Mouse (Mus musculus) cerebellum, postnatal 4 days (tissue): ENCODE measurements at regions not wholly inside any gene's neighbourhood (a gene's known extent, or its start where the extent isn't known, plus 50 kb on each side); places are given as distances from the start of the nearest gene placed in this dataset.
"Not testable (repeated sequence)": the region's sequence is repeated elsewhere in the genome, so short reads cannot be mapped to it uniquely, and the experiment has no call there.

Experiments used
- DNase-seq, 2 experiments: peaks; one replicate each; pipeline ENCODE4 v3.0.0; 2022; ENCODE audit warnings: low spot score in 2 of 2, mixed read lengths in 1 of 2

- DNase-seq = peak in 1 of 2 experiments; percentile 36
These were observed 54.0 kb upstream of the Cnep1r1 start for GRCm38 (mm10) chr8:88064414-88065110.

DNA sequence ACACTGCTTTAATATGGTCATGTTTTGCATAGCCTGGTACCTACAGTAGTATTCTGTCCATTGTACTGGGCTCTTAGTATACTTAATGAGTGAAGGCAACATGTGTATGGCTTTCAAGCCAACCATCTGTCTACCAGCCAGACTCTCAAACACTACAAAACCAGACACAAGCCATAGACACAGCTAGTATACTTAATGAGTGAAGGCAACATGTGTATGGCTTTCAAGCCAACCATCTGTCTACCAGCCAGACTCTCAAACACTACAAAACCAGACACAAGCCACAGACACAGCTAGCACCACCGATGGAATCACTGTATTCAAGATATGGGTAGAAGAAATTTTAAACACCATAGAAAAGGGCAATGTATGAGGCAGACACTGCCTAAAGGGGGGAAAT is 59.5 kb upstream of the Cnep1r1 start:
- not testable (repeated sequence) for DNase-seq

DNA sequence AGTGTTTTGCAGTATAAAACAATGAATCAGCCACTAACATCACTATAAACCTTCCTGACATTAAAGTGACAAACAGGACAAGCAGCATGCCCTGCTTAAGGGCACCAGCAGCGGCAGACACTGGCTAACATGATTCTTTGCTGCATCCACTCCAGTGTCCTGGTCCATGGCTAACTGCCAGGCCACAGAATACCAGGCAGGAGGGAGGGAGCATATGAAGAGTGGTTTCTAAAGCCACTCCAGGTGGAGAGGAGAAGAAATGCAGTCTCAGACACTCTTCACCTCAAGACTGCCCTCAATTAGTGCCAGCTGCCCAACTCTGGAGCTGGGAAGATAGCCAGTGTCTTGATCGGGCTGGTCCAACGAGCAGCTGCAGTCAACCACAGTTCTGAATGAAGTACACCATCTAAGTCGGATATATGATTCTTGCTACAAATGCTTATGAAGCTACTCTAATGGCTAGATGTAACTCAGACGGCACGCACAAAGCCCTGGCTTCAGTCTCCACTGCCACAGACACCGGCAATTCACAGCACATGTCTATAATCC is 60.8 kb upstream of the Cnep1r1 start:
- DNase-seq = no peak

GRCm38 (mm10) chr8:88050651-88051050 is 67.9 kb upstream of the Cnep1r1 start:
- DNase-seq = no peak

GRCm38 (mm10) chr8:88049091-88049490 is 69.5 kb upstream of the Cnep1r1 start:
- DNase-seq = no peak

GRCm38 (mm10) chr8:88045995-88046394 is 72.6 kb upstream of the Cnep1r1 start:
- DNase-seq = no peak

GRCm38 (mm10) chr8:88039286-88039685 is 79.3 kb upstream of the Cnep1r1 start:
- no peak for DNase-seq

DNA sequence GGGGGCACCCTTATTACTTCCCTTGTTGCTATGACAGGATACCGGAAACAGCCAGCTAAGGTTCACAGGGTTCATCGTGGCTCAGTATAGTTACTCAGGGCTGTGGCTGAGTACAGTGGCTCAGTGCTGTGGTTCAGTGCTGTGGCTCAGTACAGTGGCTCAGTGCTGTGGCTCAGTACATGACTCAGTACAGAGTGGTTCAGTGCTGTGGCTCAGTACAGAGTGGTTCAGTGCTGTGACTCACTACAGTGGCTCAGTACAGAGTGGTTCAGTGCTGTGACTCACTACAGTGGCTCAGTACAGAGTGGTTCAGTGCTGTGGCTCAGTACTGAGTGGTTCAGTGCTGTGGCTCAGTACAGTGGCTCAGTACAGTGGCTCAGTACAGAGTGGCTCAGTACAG is 78.6 kb upstream of the Zfp423 start:
- no peak for DNase-seq

GRCm38 (mm10) chr8:88033054-88033453 is 73.7 kb upstream of the Zfp423 start:
- no peak for DNase-seq

- peak in 1 of 2 experiments; percentile 27 for DNase-seq
These were observed 65.1 kb upstream of the Zfp423 start for GRCm38 (mm10) chr8:88024496-88024895.

- peak in 1 of 2 experiments; percentile 49 for DNase-seq
These were observed 64.0 kb upstream of the Zfp423 start for GRCm38 (mm10) chr8:88023423-88023822.

GRCm38 (mm10) chr8:88022776-88023385 is 63.5 kb upstream of the Zfp423 start:
- DNase-seq = no peak

GRCm38 (mm10) chr8:88019243-88020115 is 60.1 kb upstream of the Zfp423 start:
- DNase-seq = no peak

DNA sequence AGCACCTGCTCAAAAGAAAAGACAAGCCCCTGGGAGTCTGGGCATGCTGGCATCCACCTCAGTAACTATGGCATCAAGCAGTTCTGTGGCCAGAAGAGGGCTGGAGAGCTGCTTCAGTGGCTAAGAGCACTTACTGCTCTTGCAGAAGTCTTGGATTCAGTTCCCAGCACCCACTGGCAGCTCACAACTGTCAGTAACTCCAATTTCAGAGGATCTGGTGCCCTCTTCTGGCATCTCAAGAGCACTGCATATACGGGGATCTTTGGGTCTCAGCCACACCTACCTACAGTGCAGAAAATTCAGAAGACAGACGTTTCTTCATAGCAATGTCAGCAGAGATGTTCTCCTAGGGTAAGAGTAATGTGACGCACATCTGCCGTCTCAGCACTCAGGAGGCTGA is 59.1 kb upstream of the Zfp423 start:
- DNase-seq = no peak

GRCm38 (mm10) chr8:88012177-88012825 is 52.9 kb upstream of the Zfp423 start:
- no peak for DNase-seq

DNA sequence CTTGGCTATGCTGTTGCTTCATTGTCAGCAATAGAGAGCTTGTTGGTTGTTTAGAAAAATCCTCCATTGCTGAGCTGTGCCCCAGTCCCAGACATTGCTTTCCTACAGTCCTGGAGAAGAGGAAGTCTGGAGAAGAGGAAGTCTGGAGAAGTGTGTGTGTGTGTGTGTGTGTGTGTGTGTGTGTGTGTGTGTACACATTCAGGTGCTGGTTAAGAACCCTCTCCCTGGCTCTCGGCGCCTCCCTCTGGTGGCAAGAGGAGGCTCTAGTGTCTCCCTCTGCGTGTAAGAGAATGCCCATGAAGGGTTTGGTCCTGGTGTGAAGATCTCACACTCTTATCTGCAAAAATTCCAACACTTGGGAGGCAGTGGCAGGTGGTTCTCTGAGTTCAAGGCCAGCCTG is 51.2 kb upstream of the Zfp423 start:
- DNase-seq = no peak

- DNase-seq = no peak
These were observed 50.5 kb upstream of the Zfp423 start for GRCm38 (mm10) chr8:88009878-88010277.
